Mouse (Mus musculus): ENCODE measurements around the gene Zbtb45. TPM values are rescaled to one million over a fixed set of nuclear protein-coding genes. Genes with fewer than 3 reads are reported as not detected.

Gene Zbtb45
- polyA plus RNA-seq, 1 experiment from 2014 or later = 43.0 TPM

- Histone ChIP-seq H3K4me1 (replicated peaks; ENCODE audit: control insufficient read depth, insufficient read depth, low read length) (no peaks in the 10 kb centered on the region), H3K27ac (ENCODE audit: low read length) (no peak overlapping the region), H3K4me3 (replicated peaks; ENCODE audit: low read length) (no peak overlapping the region), H3K9me3 (ENCODE audit: control insufficient read depth, low read length) (no peaks in the 10 kb centered on the region), H3K36me3 (ENCODE audit: control insufficient read depth, insufficient read depth) (no peaks in the 10 kb centered on the region), H3K9ac (replicated peaks; ENCODE audit: low read depth, low read length) (no peak overlapping the region), H3K27me3 (replicated peaks; ENCODE audit: control insufficient read depth, insufficient read depth, low read length) (0 out of 2 replicates have a peak, but pooled peaks cover 2% of the 10 kb centered on the region), H3K4me2 (ENCODE audit: low read length) (no peak overlapping the region)
- 87% methylated on average over 8 of the region's 8 CpGs for WGBS
- ATAC-seq = no peak
Measured at GRCm38 (mm10) chr7:12987409-12988189, 22.2 kb downstream of the Zbtb45 start.

GRCm38 (mm10) chr7:12986906-12987305 is 22.9 kb downstream of the Zbtb45 start:
- Histone ChIP-seq H3K9ac (replicated peaks; ENCODE audit: low read depth, low read length) (no peak overlapping the region), H3K4me2 (ENCODE audit: low read length) (no peak overlapping the region), H3K4me3 (replicated peaks; ENCODE audit: low read length) (no peak overlapping the region), H3K27ac (ENCODE audit: low read length) (no peak overlapping the region), H3K27me3 (replicated peaks; ENCODE audit: control insufficient read depth, insufficient read depth, low read length) (0 out of 2 replicates have a peak, but pooled peaks cover 2% of the 10 kb centered on the region), H3K36me3 (ENCODE audit: control insufficient read depth, insufficient read depth) (no peaks in the 10 kb centered on the region), H3K9me3 (ENCODE audit: control insufficient read depth, low read length) (no peaks in the 10 kb centered on the region), H3K4me1 (replicated peaks; ENCODE audit: control insufficient read depth, insufficient read depth, low read length) (no peaks in the 10 kb centered on the region)
- no peak for ATAC-seq
- WGBS = 79% methylated on average over 8 of the region's 8 CpGs

- Histone ChIP-seq H3K36me3 (ENCODE audit: control insufficient read depth, insufficient read depth) (no peaks in the 10 kb centered on the region), H3K9ac (replicated peaks; ENCODE audit: low read depth, low read length) (no peak overlapping the region), H3K27ac (ENCODE audit: low read length) (no peak overlapping the region), H3K4me1 (replicated peaks; ENCODE audit: control insufficient read depth, insufficient read depth, low read length) (no peaks in the 10 kb centered on the region), H3K27me3 (replicated peaks; ENCODE audit: control insufficient read depth, insufficient read depth, low read length) (no peaks in the 10 kb centered on the region), H3K9me3 (ENCODE audit: control insufficient read depth, low read length) (no peaks in the 10 kb centered on the region), H3K4me2 (ENCODE audit: low read length) (no peak overlapping the region), H3K4me3 (replicated peaks; ENCODE audit: low read length) (no peak overlapping the region)
- no peak for ATAC-seq
- WGBS = 83% methylated on average over 1 of the region's 1 CpGs
Measured at GRCm38 (mm10) chr7:12985724-12986123, 24.1 kb downstream of the Zbtb45 start.

GRCm38 (mm10) chr7:12980291-12980690 is 29.5 kb downstream of the Zbtb45 start:
- H3K27ac ChIP-seq (ENCODE audit: low read length) = no peak overlapping the region
- no peak for ATAC-seq
- 92% methylated on average over 7 of the region's 7 CpGs for WGBS

GRCm38 (mm10) chr7:12979776-12980175 is 30.1 kb downstream of the Zbtb45 start:
- H3K27ac ChIP-seq (ENCODE audit: low read length) = no peak overlapping the region
- no peak for ATAC-seq

More at GRCm38 (mm10) chr7:12980291-12980690, 29.5 kb downstream of the Zbtb45 start:
- Histone ChIP-seq H3K9ac (replicated peaks; ENCODE audit: low read depth, low read length) (no peak overlapping the region), H3K36me3 (ENCODE audit: control insufficient read depth, insufficient read depth) (no peaks in the 10 kb centered on the region), H3K4me2 (ENCODE audit: low read length) (no peak overlapping the region), H3K9me3 (ENCODE audit: control insufficient read depth, low read length) (no peaks in the 10 kb centered on the region), H3K4me1 (replicated peaks; ENCODE audit: control insufficient read depth, insufficient read depth, low read length) (peaks cover 11% of the 10 kb centered on the region), H3K27me3 (replicated peaks; ENCODE audit: control insufficient read depth, insufficient read depth, low read length) (no peaks in the 10 kb centered on the region), H3K4me3 (replicated peaks; ENCODE audit: low read length) (no peak overlapping the region)

GRCm38 (mm10) chr7:12978931-12979722 is 30.7 kb downstream of the Zbtb45 start:
- H3K4me3 ChIP-seq (replicated peaks; ENCODE audit: low read length) = no peak overlapping the region; the same call in 1 of the 2 replicates
- H3K36me3 ChIP-seq (ENCODE audit: control insufficient read depth, insufficient read depth) = no peaks in the 10 kb centered on the region
- H3K27me3 ChIP-seq (replicated peaks; ENCODE audit: control insufficient read depth, insufficient read depth, low read length) = no peaks in the 10 kb centered on the region
- ATAC-seq = no peak
- H3K9ac ChIP-seq (replicated peaks; ENCODE audit: low read depth, low read length) = no peak overlapping the region
- H3K4me2 ChIP-seq (ENCODE audit: low read length) = no peak overlapping the region
- no peak overlapping the region; the same call in 1 of the 2 replicates for H3K27ac ChIP-seq (ENCODE audit: low read length)
- no peaks in the 10 kb centered on the region for H3K9me3 ChIP-seq (ENCODE audit: control insufficient read depth, low read length)
- peaks cover 11% of the 10 kb centered on the region for H3K4me1 ChIP-seq (replicated peaks; ENCODE audit: control insufficient read depth, insufficient read depth, low read length)
- WGBS = 90% methylated on average over 18 of the region's 18 CpGs

More at GRCm38 (mm10) chr7:12979776-12980175, 30.1 kb downstream of the Zbtb45 start:
- no peak overlapping the region for H3K9ac ChIP-seq (replicated peaks; ENCODE audit: low read depth, low read length)
- H3K4me1 ChIP-seq (replicated peaks; ENCODE audit: control insufficient read depth, insufficient read depth, low read length) = peaks cover 11% of the 10 kb centered on the region
- no peaks in the 10 kb centered on the region for H3K9me3 ChIP-seq (ENCODE audit: control insufficient read depth, low read length)
- WGBS = 78% methylated on average over 6 of the region's 6 CpGs
- H3K4me2 ChIP-seq (ENCODE audit: low read length) = no peak overlapping the region
- no peak overlapping the region for H3K4me3 ChIP-seq (replicated peaks; ENCODE audit: low read length)
- no peaks in the 10 kb centered on the region for H3K36me3 ChIP-seq (ENCODE audit: control insufficient read depth, insufficient read depth)
- H3K27me3 ChIP-seq (replicated peaks; ENCODE audit: control insufficient read depth, insufficient read depth, low read length) = no peaks in the 10 kb centered on the region

- peak; percentile 97 for ATAC-seq
- no peaks in the 10 kb centered on the region for H3K27me3 ChIP-seq (replicated peaks; ENCODE audit: control insufficient read depth, insufficient read depth, low read length)
- H3K27ac ChIP-seq (ENCODE audit: low read length) = peak within 1 kb of the TSS; percentile 93
- H3K9me3 ChIP-seq (ENCODE audit: control insufficient read depth, low read length) = no peaks in the 10 kb centered on the region
- WGBS = 0% methylated on average over 49 of the region's 49 CpGs
- peak within 1 kb of the TSS; percentile 61 for H3K9ac ChIP-seq (replicated peaks; ENCODE audit: low read depth, low read length)
- no peaks in the 10 kb centered on the region for H3K36me3 ChIP-seq (ENCODE audit: control insufficient read depth, insufficient read depth)
- peaks cover 11% of the 10 kb centered on the region for H3K4me1 ChIP-seq (replicated peaks; ENCODE audit: control insufficient read depth, insufficient read depth, low read length)
- H3K4me2 ChIP-seq (ENCODE audit: low read length) = peak within 1 kb of the TSS; percentile 70
- H3K4me3 ChIP-seq (replicated peaks; ENCODE audit: low read length) = peak within 1 kb of the TSS; percentile 62
Measured at GRCm38 (mm10) chr7:12977682-12978389, 32.0 kb downstream of the Zbtb45 start, which contains the start of gene Zfp446. Zfp446 (plus strand) TSS chr7:12977848.

- H3K27me3 ChIP-seq (replicated peaks; ENCODE audit: control insufficient read depth, insufficient read depth, low read length) = no peaks in the 10 kb centered on the region
- H3K4me1 ChIP-seq (replicated peaks; ENCODE audit: control insufficient read depth, insufficient read depth, low read length) = peaks cover 12% of the 10 kb centered on the region
- no peaks in the 10 kb centered on the region for H3K9me3 ChIP-seq (ENCODE audit: control insufficient read depth, low read length)
- H3K4me2 ChIP-seq (ENCODE audit: low read length) = no peak overlapping the region
- H3K4me3 ChIP-seq (replicated peaks; ENCODE audit: low read length) = no peak overlapping the region
- WGBS = 96% methylated on average over 25 of the region's 25 CpGs
- H3K27ac ChIP-seq (ENCODE audit: low read length) = no peak overlapping the region
- no peak for ATAC-seq
- H3K36me3 ChIP-seq (ENCODE audit: control insufficient read depth, insufficient read depth) = peaks cover 22% of the 10 kb centered on the region
- no peak overlapping the region for H3K9ac ChIP-seq (replicated peaks; ENCODE audit: low read depth, low read length)
Measured at GRCm38 (mm10) chr7:12970906-12971305, 38.9 kb downstream of the Zbtb45 start.
